Mouse (Mus musculus) embryo, embryonic 11 days (tissue): Measurements from ENCODE around the gene Fam122a.

Experiments used
- DNase-seq: peaks from one replicate; pipeline ENCODE4 v3.0.0-alpha.2; 2015

Fam122a gene

DNA sequence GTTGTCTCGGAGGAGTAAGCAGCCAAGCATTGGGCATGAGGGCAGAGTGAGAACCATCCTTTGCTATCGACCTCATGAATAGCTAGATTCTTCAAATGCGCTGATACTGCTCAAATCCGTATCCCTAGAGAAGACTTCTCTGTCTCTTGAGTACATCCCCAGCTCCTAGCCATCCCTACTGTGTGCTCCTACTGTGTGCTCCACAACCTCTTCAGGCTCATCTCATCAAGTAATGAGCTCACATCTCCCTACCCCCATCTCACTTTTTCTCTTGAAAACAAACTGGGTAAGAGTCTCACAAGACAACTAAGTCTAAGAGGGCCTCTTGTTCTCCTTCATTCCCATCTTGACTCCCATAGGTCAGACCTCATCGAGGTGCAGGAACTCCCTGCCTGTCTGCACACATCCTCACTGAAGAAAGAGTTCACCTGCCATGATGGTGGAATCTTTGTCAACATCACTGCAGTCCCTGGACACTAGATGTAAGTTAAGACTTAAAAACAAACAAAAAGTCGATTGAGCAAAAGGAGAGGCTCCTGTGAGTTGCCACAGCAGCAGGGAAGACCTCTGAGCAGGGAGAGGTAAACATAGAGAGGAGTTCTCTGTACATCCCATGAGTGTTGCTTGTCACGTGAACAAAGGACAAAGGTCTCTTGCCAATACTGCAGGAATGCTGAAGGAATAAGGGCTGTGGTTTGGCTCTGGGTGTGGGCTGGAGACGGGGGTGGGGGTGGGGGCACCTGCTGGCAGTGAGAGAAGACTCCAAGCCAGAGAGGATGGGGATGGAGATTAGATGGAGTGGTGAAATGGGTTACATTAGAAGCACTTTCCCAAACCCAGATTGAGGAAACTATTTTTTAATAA, 9.5 kb upstream of the Fam122a start:
- DNase-seq: no peak

DNA sequence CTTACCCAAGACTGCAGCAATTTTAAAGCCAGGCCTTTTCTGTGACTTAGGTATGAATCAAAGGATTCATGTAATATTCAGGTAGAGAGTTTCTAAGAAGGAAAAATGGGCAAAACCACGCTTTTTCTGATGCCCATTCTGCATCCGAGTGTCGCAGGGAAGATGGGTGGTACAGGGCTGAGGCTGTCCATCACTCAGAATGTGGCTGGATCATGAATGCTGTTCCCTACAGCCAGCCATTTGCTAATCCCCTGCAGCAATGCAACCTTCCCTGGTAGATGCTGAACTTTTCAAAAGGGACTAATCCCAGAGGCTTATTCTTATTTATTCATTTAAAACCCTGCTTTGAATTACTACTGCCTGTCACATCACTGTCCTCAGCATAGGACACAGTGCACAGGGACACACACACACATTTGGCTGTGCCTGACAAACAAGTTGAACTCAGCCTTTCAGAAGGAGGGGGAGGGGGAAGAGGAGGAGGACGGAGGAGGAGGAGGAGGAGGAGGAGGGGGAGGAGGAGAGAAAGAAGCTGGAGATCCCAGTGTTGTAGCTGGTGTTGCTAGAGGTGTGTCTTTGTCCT, 7.5 kb upstream of the Fam122a start:
- DNase-seq: no peak

DNA sequence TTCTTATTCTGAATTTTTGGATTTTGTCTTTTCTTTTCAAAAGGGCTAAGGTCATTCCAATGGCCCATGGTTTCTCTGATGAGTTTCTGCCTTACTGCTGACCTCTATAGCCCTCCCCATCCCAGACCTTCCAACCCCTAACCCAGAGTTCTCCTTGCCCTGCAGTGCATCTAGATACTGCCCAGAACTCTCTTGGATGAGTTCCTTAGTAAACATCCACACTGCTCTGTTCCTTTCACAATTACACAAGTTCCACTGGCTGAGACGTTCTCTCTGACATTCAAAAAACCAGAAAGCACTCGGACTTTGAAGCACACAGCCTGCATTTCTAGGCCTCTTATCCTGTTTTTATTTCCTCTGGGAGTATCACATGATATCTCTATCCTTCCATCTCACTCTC, 3.8 kb upstream of the Fam122a start:
- DNase-seq: no peak

DNA sequence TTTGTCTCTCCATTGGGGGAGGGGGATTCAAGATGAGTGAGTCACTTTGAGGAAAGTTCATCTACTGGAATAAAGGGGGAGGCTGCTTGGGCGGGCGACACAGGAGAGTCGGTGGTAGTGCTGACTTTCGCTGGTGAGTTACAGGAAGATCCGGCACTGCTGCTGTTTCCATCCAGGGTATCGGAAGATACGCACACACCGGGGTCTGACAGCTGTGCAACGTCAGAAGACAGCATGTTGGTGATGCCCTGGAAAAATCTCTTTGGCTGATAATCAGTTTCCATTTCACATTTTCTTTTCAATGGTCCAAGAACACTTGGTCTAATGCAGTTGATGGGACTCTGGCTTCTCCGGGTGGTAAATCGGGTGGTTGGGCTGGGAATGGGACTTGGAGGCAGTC, 695 bp downstream of the Fam122a start:
- DNase-seq: peak; percentile 49

DNA sequence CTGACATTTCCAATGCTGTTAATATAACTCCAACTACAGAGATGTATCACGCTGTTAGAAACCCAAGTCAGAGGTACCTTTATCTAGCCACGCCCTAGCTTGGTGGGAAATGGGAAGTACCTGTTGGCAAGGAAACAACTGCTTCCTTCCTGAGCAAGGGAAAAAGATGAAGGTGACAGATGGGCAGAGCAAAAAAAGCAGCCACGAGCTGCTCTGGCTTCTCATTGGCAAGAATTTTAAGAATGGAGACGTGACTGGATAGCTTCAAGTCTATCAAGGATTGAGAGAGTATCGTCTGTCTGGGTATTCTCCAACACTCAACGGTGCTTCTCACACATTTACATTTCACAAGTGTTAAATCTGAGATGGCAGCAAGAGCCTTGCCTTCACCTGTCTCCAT, 1.9 kb downstream of the Fam122a start:
- no peak for DNase-seq

DNA sequence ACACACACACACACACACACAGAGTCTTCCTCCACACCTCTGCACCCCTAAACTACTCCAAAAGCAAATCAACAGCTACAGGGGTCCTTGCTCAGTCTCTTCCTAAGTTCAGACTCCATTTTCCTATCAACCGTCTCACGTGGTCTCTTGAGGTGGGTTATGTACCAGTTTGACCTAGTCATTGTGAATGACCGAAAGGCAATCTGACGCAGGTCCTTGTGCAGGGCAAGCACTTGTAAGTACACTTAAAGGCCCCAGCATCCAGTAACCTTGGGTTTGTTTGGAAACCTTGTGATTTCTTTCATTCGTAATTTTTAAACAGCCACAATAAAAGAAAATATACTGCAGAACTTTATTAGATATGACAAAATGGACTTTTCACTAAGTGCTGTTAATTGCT, 4.6 kb downstream of the Fam122a start:
- no peak for DNase-seq

DNA sequence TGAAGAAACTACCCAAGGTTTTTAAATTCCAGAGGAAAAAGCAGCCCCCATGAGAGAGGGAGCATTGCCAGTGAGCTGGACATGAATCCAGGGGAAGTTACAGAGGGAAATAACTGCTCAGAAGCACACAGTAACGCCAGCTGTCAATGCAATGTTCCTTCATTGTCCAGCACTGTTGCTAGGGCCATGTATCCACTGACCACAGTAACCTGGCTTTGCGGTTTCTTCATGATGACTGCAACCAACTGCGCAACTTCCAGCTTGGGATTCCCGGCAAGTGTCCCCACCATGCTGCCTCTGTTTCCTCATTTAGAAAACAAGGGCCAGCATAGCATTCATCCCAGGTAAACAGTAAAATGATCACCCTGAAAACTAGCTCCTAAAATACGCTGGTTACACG, 5.6 kb downstream of the Fam122a start:
- DNase-seq: no peak

DNA sequence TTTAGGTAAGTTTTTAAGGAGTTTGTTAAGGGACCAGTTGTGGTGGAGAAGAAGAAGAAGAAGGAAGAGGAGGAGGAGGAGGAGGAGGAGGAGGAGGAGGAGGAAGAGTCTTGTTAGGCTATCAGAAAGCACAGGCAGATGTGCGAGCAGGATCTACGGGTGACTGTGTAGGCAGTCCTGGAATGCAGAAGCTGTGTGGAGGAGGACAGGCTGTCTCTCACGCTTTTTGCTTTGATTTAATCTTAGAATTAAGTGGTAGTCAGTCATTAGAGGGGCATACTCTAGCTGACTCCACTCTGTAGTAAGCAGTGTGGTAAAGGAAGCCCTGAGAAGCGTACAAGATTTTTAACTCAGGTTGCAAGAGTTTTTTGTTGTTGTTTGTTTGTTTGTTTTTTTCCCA, 7.9 kb downstream of the Fam122a start:
- DNase-seq: no peak

DNA sequence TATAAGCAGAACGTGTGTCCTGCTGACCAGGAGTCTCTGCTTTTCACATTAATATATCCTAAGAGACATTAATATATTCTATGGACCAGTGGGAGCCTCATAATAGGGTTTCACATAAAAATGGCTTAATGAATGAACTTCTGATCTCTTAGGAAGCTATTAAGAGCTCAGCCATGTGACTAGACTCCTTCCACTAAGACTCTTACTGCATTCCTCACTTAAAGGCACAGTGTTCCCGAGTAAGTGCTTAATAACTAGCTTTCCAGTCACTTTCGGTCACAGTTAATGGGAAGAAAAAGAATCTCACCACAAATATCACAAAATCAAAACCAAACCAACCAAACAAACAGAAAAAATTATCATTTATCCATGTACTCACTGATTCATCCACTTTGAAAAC, 8.5 kb downstream of the Fam122a start:
- DNase-seq: no peak

DNA sequence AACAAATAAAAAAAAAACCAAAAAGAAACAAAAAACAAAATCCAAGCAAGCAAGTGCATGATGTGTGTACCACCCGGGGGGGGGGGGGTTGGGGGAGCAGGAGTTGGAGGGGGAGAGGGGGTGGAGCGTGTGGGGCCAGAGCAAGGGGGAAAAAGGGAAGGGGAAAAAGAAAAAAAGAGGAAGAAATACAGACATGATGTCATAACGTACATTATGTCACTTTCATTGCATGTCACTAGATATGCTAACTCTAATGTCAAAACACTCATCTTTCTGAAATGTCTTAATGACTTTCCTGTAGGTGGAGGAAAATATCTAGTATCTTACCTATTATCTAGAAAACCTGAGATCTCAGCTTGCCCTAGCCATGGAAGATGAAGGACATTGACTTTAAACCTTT, 14.1 kb downstream of the Fam122a start:
- no peak for DNase-seq

DNA sequence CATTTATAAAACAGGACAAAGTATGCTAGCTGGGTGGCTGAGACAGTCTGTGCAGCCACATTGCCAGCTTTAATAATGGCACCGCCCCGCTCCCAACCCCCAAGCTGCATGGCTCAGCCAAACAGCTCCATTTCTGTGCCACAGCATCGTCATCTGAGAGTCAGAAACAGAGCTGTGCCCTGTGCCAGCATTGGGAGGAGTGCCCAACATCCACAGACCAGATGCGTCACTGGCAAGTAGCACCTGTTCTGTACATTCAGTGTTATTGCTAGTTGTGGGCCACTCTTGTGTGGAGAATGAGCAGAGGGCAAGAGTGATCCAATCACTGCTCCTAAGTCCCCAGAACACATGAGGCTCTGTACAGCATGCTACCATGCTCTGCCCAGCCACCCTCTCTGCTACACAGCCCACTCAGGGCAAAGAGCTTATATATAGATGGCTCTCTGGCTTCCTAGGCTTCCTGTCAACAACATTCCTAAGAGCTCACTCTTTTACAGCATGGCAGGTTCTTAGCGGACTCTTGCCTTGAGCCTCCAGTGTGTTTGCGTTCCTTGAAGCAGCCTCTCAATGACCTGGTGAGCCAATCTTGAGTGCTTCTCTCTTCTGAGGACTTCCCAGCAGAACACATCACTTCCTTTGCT, 20.4 kb downstream of the Fam122a start:
- DNase-seq: no peak

DNA sequence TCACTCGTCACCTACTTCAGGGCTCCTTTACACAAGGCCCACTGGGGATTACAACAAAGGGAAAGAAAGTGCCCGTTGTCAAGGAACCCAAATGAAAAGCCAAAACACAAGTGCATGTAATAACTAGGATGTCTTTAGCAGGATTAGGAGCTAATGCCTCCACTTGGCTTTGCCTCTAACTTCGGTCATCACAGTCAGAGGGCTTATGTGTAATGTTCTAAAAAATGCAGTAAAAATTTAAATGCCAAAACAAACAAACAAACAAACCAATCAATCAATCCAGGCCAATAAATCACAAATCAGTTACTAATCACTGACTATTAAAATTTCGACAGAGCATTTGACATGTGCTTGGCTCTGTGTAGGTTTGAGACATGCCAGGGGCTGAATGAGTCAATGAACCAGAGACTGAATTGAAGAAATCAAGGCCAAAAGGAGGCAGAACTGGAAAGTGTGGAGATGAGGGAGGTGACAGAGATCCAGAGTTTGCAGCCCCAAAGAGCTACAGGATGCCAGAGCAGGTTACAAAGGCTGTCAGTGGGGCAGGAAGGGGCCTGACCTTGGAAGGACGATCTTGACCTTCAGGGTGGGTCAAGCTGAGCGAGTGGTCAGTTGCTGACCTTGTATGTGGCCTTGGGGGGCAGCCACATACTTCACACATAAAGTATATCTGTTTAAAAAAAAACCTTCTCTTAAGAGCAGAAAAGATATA, 21.8 kb downstream of the Fam122a start:
- no peak for DNase-seq

DNA sequence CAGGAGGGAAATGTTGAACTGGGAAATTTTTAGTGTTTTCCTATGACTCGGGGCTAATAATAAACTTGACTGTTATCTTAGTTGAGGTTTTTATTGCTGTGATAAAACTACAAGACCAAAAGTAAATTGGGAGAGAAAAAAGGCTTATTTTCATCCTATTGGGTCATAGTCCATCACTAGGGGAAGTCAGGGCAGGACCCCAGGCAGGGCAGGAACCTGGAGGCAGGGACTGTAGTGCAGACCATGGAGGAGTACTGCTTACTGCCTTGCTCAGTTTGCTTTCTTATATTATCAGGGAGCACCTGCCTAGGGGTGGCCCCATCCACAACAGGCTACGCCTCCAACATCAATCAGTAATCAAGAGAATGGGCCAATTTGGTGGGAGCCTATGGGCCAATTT, 22.7 kb downstream of the Fam122a start:
- no peak for DNase-seq

DNA sequence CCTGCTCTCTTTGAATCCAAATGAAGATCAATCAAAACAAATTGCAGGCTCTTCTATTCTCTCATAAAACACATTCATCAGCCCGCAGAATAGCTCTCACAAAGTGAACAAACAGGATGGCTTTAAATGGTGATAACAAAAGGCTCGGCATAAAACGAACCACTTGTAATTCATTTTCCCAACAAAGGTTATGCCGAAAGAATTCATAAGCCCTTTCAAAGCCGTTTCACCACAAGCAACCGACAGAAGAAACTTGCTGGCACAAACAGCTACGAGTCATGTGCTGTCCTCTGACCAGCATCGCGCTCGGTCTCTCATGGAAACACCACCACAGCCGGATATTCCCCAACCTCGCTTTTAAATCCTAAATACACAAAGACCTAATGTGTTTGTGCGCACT, 23.8 kb downstream of the Fam122a start:
- peak; percentile 29 for DNase-seq

DNA sequence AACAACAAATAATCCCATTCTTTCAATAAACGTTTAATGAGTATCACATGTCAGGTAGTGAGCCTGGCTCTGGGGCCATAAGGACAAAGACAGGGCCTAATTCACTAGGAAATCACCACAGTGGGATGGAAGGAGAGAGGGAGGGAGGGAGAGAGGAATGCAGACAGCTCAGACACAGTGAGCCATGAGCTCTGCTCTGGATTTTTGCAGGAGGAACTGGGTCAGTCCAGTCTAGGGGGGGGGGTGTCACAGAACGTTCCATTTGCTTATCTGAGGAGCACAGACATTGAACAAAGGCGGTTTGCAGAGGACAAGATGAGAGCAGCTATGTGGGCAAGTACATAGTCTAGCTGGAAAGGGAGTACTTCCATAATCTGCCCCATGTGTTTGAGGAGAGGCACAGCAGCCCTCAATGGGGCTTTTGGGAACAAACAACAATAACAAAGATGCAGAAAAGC, 24.7 kb downstream of the Fam122a start:
- peak; percentile 47 for DNase-seq

DNA sequence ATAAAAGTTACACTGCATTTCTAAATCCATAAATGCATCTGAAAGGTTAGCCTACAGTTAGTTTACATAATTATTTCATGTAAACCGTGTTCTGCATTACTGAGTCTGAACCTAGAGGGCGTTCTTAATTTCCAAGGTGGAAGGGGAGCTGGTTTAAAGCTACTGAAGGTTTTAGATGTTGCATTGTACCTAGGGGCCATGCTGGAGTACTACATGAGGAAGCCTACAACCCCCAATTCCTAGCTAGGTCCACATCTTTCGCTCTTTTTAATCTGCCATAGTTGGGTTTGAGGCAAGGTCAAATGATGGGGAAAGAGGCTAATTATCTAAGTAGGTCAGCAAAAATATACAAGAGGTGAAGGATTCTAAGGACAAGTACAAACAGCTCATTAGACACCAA, 25.5 kb downstream of the Fam122a start:
- no peak for DNase-seq

DNA sequence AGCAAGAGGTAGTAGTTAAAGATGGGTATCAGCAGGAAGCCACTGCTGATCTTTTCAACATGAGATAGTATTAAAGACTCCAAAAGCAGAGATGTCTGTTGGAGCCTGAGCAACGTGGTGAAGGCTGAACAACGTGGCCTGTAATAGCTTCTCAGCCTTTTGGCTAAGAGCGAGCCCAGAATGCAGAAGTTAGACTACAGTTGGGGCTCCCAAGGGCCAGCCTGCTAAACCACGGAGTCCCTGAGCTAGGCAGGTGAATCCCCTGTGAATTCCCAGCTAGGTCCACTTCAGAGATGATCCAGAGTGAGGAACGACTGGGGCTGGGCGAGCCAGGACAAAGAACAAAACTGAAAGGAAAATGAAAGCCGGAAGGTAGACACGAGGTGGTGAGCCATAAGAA, 26.4 kb downstream of the Fam122a start:
- DNase-seq: no peak

DNA sequence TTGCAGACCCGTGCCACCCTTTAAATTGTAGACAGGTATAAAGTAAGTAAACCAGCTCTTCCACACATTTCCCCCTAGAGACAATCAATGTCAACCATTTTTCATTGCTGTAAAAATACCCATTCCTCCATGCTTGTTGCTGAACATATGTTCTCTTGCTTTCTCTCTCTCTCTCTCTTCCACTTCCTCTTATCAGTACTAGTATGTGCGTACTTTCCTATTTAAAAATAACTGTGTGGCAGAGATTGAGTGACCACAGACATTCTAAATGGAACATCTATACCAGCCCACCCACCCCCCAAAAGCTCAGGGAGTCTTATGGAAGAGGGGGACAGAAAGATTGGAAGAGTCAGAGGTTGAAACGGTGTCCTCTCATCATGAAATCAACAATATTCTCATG, 32.8 kb downstream of the Fam122a start:
- no peak for DNase-seq

DNA sequence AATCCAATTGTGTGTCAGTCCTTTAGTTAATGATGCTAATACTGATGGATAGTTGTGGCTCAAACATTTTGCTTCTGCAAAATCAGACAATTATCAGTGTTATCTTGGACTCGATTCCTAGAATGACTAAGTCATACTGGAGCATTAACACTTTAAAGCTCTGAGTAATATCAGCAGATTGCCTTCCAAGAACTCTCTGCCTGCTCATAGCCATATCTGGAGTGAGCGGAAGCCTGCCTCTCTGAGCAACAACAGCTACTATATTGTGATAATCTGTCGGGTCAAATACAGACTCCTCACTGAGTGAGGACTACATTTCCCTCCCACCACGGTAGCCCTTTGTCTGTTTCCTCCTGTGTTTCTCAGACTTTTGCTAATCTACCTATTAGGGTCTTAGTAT, 37.4 kb downstream of the Fam122a start:
- DNase-seq: no peak

DNA sequence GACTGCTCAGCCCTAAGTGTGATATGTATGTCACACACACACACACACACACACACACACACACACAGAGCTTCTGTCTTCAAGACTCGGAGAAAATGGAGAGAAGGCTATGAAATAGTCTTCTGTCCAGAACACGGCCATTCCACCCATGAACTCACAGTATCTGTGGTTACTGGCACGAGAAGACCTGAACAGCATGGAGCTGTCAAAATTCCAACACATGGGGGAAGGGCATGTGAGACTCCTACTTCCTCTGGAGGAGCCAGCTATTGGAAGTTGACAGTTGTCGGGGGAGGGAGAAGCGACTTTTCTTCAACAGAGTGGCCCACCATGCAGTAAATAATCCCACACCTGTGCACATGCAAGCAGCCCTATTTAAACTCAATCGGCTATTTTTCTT, 42.9 kb downstream of the Fam122a start:
- no peak for DNase-seq

DNA sequence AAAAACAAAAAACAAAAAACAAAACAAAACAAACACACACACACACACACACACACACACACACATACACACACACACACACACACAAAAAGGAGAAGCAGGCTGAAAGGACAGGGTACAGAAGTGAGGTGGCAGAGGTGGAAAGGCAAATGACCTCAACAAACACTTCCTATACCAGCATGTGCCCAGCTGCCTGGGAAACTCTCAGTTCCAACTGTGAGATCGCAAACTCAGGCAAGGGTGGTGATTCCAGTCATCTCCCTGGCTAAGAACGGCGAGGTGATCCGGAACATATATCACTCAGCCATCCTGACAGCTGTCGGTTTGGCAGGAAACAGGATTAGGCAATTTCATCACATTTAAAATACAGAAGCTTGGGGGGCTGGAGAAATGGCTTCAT, 44.7 kb downstream of the Fam122a start:
- no peak for DNase-seq

DNA sequence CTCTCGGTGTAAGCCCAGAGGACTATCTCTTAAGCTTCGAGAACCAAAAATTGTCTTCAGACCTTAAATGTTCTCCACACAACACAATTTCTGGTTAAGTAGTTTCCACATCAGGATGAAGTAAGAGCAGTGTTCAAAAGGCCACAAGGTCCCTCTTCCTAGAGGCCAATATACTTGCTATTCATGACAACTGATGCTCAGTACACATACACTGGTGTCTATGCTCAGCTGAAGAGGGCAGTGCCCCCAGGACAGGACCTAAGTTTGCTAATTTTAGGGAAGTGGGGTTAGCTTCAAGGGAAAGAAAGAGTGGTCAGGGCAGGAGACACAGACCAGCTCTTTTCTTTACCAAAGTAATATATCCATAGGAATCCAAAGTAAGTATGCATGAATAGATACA, 45.8 kb downstream of the Fam122a start:
- no peak for DNase-seq

DNA sequence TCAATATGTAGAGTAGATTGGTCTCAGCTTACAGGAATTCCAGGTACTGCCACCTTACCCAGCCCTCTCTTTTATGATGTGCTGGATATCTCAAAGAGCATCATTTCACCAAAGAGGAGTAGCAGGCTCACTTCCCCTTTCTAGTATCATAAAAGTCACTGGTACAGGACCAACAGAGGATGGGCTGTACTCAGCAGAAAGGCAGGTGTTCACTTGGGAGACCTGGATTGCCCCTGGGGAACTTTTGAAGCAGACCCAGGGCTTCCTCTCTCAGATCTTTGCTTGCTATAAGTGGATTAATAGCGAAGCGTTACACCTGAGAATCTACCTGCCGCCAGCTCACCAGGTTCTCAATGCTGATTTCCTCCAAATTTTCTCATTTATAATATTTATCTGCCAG, 49.1 kb downstream of the Fam122a start:
- no peak for DNase-seq

DNA sequence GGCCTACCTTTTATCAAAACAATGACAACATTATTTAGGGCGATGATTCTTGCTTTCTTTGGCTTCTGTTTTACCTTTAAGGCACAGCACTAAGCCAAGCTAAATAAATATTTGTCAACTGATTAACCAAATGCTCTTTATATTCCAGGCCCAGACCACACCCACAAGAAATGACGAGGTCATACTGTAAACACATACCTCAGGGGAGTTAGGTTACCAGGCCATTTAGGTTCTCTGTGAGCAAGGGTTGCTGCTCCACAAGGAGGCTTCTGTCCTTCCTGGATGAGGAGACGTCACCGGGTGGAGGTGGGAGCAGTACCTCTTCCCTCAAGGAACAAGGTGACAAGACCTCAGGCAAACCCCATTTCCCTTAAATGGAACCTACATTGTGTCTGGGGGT, 49.9 kb downstream of the Fam122a start:
- no peak for DNase-seq
